Mouse (Mus musculus) testis, adult 2 months (tissue): ENCODE results near the gene Ect2. TPM values are rescaled to one million over a fixed set of nuclear protein-coding genes. Genes with fewer than 3 reads are reported as not detected.
A peak's percentile ranks its signal among the peaks of the same experiment; 100 is the strongest.

Experiments
- H3K27ac ChIP-seq: fragments of 200-500 bp; 2 replicates; pipeline ENCODE4 v1.5.1; 2012; ENCODE audit warnings: low read depth, low read length; ENCODE audit not compliant: control insufficient read depth, insufficient read depth
- H3K27me3 ChIP-seq: fragments of 200-500 bp; 2 replicates; pipeline ENCODE4 v1.6.1; 2012; ENCODE audit warnings: mild to moderate bottlenecking, low read length, moderate library complexity; ENCODE audit not compliant: control insufficient read depth, insufficient read depth
- H3K36me3 ChIP-seq: fragments of 200-500 bp; 2 replicates; pipeline ENCODE4 v1.6.1; 2012; ENCODE audit warnings: mild to moderate bottlenecking, low read length; ENCODE audit not compliant: control insufficient read depth, insufficient read depth
- H3K4me1 ChIP-seq: fragments of 200-500 bp; 2 replicates; pipeline ENCODE4 v1.6.1; 2012; ENCODE audit warnings: low read length; ENCODE audit not compliant: control insufficient read depth, insufficient read depth
- H3K4me3 ChIP-seq: fragments of 200-500 bp; 2 replicates; pipeline ENCODE4 v1.5.1; 2012; ENCODE audit warnings: low read depth, mild to moderate bottlenecking, low read length, moderate library complexity, mixed read lengths; ENCODE audit not compliant: control insufficient read depth
- CTCF ChIP-seq: fragments of 200-500 bp; IDR thresholded peaks from 2 replicates; pipeline ENCODE4 v1.5.1; 2012; ENCODE audit warnings: low read depth, mild to moderate bottlenecking, inconsistent platforms, low read length, moderate library complexity; ENCODE audit not compliant: control insufficient read depth, insufficient read depth, insufficient replicate concordance
- POLR2A ChIP-seq: fragments of 200-500 bp; IDR thresholded peaks from 2 replicates; pipeline ENCODE4 v1.6.1; 2012; ENCODE audit warnings: low read depth, mild to moderate bottlenecking, inconsistent platforms, low read length, moderate library complexity; ENCODE audit not compliant: control insufficient read depth
- polyA plus RNA-seq: library from polyadenylated mRNA; depleted of rRNA; stranded (reverse); fragments of >200 nt; gene quantifications from 2 replicates; pipeline ENCODE4 v1.2.3, GENCODE M21; 2012

The Ect2 gene
- polyA plus RNA-seq, 1 experiment, result 11.5 TPM

GRCm38 (mm10) chr3:27193844-27194317 lies 40.2 kb upstream of the Ect2 start:
- H3K4me1 ChIP-seq, result no peaks in the 10 kb centered on the region
- no peaks in the 10 kb centered on the region for H3K36me3 ChIP-seq
- H3K4me3 ChIP-seq, result no peak overlapping the region
- H3K27me3 ChIP-seq, result no peaks in the 10 kb centered on the region
- TF ChIP-seq POLR2A, result no peak
- TF ChIP-seq CTCF, result no peak
- H3K27ac ChIP-seq, result no peak overlapping the region

DNA sequence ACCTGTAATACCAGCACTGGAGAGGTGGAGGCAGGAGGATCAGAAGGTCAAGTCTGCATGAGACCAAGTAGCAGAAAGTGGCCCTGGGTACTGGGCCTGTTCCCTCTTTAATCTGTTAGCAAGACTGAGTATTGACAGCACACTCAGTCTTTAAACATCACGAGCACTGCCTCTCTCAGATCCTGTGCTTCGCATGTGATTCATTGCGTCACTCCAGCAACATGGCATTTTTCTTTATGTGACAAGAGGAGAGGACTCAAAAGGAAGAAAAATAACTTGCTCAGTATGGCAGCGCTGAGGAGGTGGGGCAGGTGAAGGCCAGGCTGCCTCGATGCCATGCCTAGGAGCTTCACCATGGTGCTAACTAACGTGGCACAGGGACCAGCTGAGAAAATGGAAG lies 38.2 kb upstream of the Ect2 start:
- no peak overlapping the region for H3K4me3 ChIP-seq
- H3K36me3 ChIP-seq, result no peaks in the 10 kb centered on the region

DNA sequence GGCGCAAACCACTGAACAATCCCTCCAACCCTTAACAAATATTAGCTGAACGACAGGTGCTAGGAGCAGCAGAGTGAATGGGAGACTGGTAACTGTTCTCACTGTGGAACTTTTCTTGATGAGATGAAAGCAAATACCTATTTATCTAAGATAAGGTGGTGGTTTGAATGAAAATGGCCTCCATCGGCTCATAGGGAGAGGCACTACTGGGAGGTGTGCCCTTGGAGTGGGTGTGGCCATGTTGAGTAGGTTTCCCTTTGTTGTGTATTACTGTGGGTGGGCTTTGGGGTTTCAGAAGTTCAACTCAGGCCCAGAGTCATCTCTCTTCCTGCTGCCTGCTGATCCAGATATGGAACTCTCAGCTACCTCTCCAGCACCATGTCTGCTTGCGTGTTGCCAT lies 37.2 kb upstream of the Ect2 start:
- Histone ChIP-seq H3K27ac (no peak overlapping the region), H3K36me3 (no peaks in the 10 kb centered on the region), H3K4me1 (no peaks in the 10 kb centered on the region), H3K4me3 (no peak overlapping the region), H3K27me3 (no peaks in the 10 kb centered on the region)
- TF ChIP-seq POLR2A (no peak), CTCF (no peak)

More for the DNA sequence above, 38.2 kb upstream of the Ect2 start:
- TF ChIP-seq POLR2A, result no peak
- no peak for TF ChIP-seq CTCF
- H3K27me3 ChIP-seq, result no peaks in the 10 kb centered on the region
- H3K27ac ChIP-seq, result no peak overlapping the region
- no peaks in the 10 kb centered on the region for H3K4me1 ChIP-seq

DNA sequence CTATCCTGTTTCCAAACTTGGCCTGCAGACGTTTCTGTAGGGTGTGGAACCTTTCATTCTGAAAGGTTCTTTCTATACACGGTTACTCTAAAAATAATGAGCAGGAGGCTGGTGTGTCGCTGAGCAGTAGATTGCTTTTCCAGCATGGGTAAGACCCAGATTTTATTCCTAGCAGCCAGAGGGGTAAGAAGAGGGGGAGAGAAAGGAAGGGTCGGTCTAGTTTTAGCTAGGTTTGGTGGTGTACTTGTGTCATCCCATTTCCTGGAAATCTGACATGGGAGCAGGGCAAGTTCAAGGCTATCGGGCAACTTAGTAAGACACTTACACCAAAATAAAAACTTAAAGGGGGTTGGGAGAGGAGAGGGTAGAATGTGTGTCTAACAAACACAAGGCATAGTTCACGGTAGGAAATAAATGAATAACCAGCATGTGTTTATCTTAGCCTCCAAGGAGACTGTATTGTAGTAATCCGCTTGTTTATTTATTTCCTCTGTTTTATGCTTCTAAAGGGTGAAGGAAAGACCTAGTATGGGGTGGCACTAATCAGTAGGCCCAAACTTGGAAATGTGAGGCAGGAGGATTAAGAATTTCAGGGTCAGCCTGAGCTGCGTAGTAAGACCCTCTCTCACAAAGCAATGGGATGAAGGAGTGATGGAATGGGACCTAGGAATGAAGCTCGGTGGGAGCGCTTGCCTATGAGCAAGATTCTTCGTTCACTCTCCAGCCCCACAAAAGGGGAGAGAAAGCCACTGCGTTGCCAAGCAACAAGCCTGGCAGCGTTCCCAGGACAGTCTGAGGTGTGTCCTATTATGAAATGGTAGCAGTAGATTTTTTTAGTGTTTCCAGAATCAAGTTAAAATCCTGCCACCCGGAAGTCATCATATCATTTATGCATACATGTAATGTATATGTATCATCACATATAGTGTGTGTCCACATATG lies 35.9 kb upstream of the Ect2 start:
- TF ChIP-seq CTCF, result no peak
- no peak for TF ChIP-seq POLR2A
- H3K36me3 ChIP-seq, result no peaks in the 10 kb centered on the region
- no peak overlapping the region for H3K4me3 ChIP-seq
- no peaks in the 10 kb centered on the region for H3K4me1 ChIP-seq
- no peaks in the 10 kb centered on the region for H3K27me3 ChIP-seq
- H3K27ac ChIP-seq, result no peak overlapping the region

- no peak overlapping the region for H3K4me3 ChIP-seq
- H3K27ac ChIP-seq, result no peak overlapping the region
- no peaks in the 10 kb centered on the region for H3K27me3 ChIP-seq
- no peaks in the 10 kb centered on the region for H3K36me3 ChIP-seq
- TF ChIP-seq POLR2A, result no peak
- TF ChIP-seq CTCF, result no peak
- peaks cover 4% of the 10 kb centered on the region; the same call in 1 of the 2 replicates for H3K4me1 ChIP-seq
Observed at GRCm38 (mm10) chr3:27188386-27188785, 34.7 kb upstream of the Ect2 start.

- TF ChIP-seq CTCF, result no peak
- no peak for TF ChIP-seq POLR2A
- H3K27ac ChIP-seq, result no peak overlapping the region
Observed at GRCm38 (mm10) chr3:27183601-27184175, 30.0 kb upstream of the Ect2 start.

GRCm38 (mm10) chr3:27182733-27183600 lies 29.3 kb upstream of the Ect2 start, which contains the start of gene Nceh1:
Gene Nceh1 (plus strand): TSS chr3:27182965.
- no peaks in the 10 kb centered on the region for H3K27me3 ChIP-seq
- no peaks in the 10 kb centered on the region for H3K36me3 ChIP-seq
- H3K4me3 ChIP-seq, result peak within 1 kb of the TSS; percentile 86
- peak; percentile 44 for TF ChIP-seq POLR2A
- TF ChIP-seq CTCF, result peak; percentile 84; the same call in 1 of the 2 replicates
- no peak within 1 kb of the TSS for H3K27ac ChIP-seq
- peaks cover 7% of the 10 kb centered on the region; the same call in 1 of the 2 replicates for H3K4me1 ChIP-seq

More at GRCm38 (mm10) chr3:27183601-27184175, 30.0 kb upstream of the Ect2 start:
- H3K4me1 ChIP-seq, result peaks cover 7% of the 10 kb centered on the region; the same call in 1 of the 2 replicates
- H3K27me3 ChIP-seq, result no peaks in the 10 kb centered on the region
- no peaks in the 10 kb centered on the region for H3K36me3 ChIP-seq
- peak overlapping the region; percentile 86 for H3K4me3 ChIP-seq
